Mouse (Mus musculus): ENCODE results near the gene Med12l.

DNA sequence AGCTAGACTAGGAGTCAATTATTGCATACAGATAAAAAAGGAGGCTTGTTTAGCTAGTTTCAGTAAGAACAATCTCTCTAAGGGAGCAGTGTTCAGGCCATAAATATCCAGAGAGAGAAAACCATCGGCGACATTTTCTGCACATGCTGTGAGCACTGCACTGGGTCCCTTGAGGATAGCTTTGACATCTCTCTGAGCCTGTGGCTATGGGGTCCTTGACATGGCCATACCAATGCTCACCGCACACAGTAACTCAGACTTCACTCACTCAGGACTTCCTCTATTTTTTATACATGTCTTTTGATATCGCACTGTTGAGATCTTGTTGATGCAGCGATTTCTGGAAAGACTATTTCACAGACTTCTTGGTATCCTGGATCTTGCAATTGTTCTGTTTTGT is 151.4 kb downstream of the Med12l start:
- no peak for TF ChIP-seq POLR2A (IDR thresholded peaks at IDR 0.05; ENCODE audit: insufficient read depth, low read depth, low read length)
- TF ChIP-seq CTCF (IDR thresholded peaks at IDR 0.05): no peak
- TF ChIP-seq EP300 (IDR thresholded peaks at IDR 0.05; ENCODE audit: insufficient read depth, low read depth, low read length): no peak

Measured in heart, adult 2 months (tissue).